Mouse (Mus musculus): ENCODE measurements around the gene Vmn1r135.
"Not testable (repeated sequence)": the region's sequence is repeated elsewhere in the genome, so short reads cannot be mapped to it uniquely, and the experiment has no call there.

The Vmn1r135 gene

GRCm38 (mm10) chr7:21832051-21832450 lies at the start of gene Vmn1r135:
Gene Vmn1r135, plus strand, starts transcription at chr7:21832351.
- not testable (repeated sequence) for DNase-seq

DNA sequence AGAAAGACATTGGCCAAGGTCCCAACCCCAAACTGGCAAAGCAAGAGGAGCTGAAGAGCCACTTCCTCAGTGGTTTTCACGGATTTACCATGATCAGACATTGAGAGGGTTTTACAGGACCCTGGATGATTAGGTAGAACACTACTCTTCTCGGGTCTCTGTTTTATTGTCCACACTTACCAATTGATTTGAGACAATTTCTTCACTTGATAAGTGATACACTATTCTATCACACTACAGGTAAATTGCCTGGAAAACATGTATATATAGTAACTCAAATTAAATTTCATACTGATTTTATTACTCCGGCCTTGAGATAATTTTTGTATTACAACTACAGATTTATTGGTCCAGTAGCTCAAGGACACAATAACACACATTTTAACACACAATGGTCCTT lies 35.5 kb upstream of the Vmn1r135 start, which contains the start of gene Gm4177:
Gm4177 (minus strand) TSS at position 101 of the 400 bp plus-strand sequence.
- DNase-seq: not testable (repeated sequence)

- DNase-seq: not testable (repeated sequence)
Observed at GRCm38 (mm10) chr7:21844167-21844566, 12.0 kb downstream of the Vmn1r135 start, which contains the start of gene Gm5725. Gene Gm5725, minus strand, starts transcription at chr7:21844267.
